Mouse (Mus musculus) heart, postnatal 25 days (tissue): ENCODE results near the gene 1700028K03Rik. TPM values are rescaled to one million over a fixed set of nuclear protein-coding genes. Genes with fewer than 3 reads are reported as not detected.

ENCODE experiments used
- DNase-seq: peaks from one replicate; pipeline ENCODE4 v3.0.0; 2022; ENCODE audit warnings: low spot score
- intact Hi-C: fragments of 180-260 bp; cut with DNase I; formaldehyde crosslinking; loops from one replicate; pipeline ENCODE4 v1.15.1; 2025
- total RNA-seq, 2 experiments: library from RNA; stranded (reverse); gene quantifications; 2 replicates each; pipeline ENCODE4 v1.2.3; 2021

The 1700028K03Rik gene
- total RNA-seq, result not detected

GRCm38 (mm10) chr5:107534581-107534980 lies at the start of gene 1700028K03Rik:
TSS of gene 1700028K03Rik (plus strand) at chr5:107534709.
- intact Hi-C loops, result no loop called here
- DNase-seq, result no peak

- intact Hi-C loops, result no loop called here
- no peak for DNase-seq
Observed at GRCm38 (mm10) chr5:107488996-107489395, 45.5 kb upstream of the 1700028K03Rik start.

GRCm38 (mm10) chr5:107491036-107491435 lies 43.5 kb upstream of the 1700028K03Rik start:
- intact Hi-C loops, result no loop called here
- no peak for DNase-seq

- DNase-seq, result no peak
- intact Hi-C loops, result no loop called here
Observed at GRCm38 (mm10) chr5:107492471-107492870, 42.0 kb upstream of the 1700028K03Rik start.

GRCm38 (mm10) chr5:107494759-107495158 lies 39.8 kb upstream of the 1700028K03Rik start:
- intact Hi-C loops, result no loop called here
- no peak for DNase-seq

GRCm38 (mm10) chr5:107496047-107496446 lies 38.5 kb upstream of the 1700028K03Rik start:
- intact Hi-C loops, result no loop called here
- DNase-seq, result no peak

GRCm38 (mm10) chr5:107497519-107498501 lies 36.7 kb upstream of the 1700028K03Rik start:
- intact Hi-C loops, result no loop called here

GRCm38 (mm10) chr5:107498806-107499310 lies 35.7 kb upstream of the 1700028K03Rik start:
- DNase-seq, result no peak
- intact Hi-C loops, result no loop called here

More at GRCm38 (mm10) chr5:107497519-107498501, 36.7 kb upstream of the 1700028K03Rik start:
- DNase-seq, result no peak

GRCm38 (mm10) chr5:107499891-107500535 lies 34.5 kb upstream of the 1700028K03Rik start:
- no peak for DNase-seq
- intact Hi-C loops, result no loop called here

- intact Hi-C loops, result no loop called here
- DNase-seq, result no peak
Observed at GRCm38 (mm10) chr5:107500741-107501140, 33.8 kb upstream of the 1700028K03Rik start.

- intact Hi-C loops, result no loop called here
- DNase-seq, result no peak
Observed at GRCm38 (mm10) chr5:107507321-107507720, 27.2 kb upstream of the 1700028K03Rik start, which contains the start of gene Gm42669. TSS of gene Gm42669 (plus strand) at chr5:107507621.

- intact Hi-C loops, result no loop called here
Observed at GRCm38 (mm10) chr5:107510503-107510902, 24.0 kb upstream of the 1700028K03Rik start.

GRCm38 (mm10) chr5:107511326-107511725 lies 23.2 kb upstream of the 1700028K03Rik start:
- DNase-seq, result no peak
- intact Hi-C loops, result no loop called here

More at GRCm38 (mm10) chr5:107510503-107510902, 24.0 kb upstream of the 1700028K03Rik start:
- DNase-seq, result no peak

- no peak for DNase-seq
- intact Hi-C loops, result no loop called here
Observed at GRCm38 (mm10) chr5:107513583-107513982, 20.9 kb upstream of the 1700028K03Rik start.

GRCm38 (mm10) chr5:107515453-107515852 lies 19.1 kb upstream of the 1700028K03Rik start:
- intact Hi-C loops, result no loop called here
- no peak for DNase-seq

GRCm38 (mm10) chr5:107516087-107516486 lies 18.4 kb upstream of the 1700028K03Rik start:
- intact Hi-C loops, result no loop called here
- DNase-seq, result no peak

- intact Hi-C loops, result no loop called here
Observed at GRCm38 (mm10) chr5:107518602-107519001, 15.9 kb upstream of the 1700028K03Rik start.

GRCm38 (mm10) chr5:107521386-107521785 lies 13.1 kb upstream of the 1700028K03Rik start:
- intact Hi-C loops, result no loop called here
- no peak for DNase-seq

More at GRCm38 (mm10) chr5:107518602-107519001, 15.9 kb upstream of the 1700028K03Rik start:
- DNase-seq, result no peak

GRCm38 (mm10) chr5:107521897-107522296 lies 12.6 kb upstream of the 1700028K03Rik start:
- intact Hi-C loops, result no loop called here
- peak; percentile 12 for DNase-seq

- intact Hi-C loops, result no loop called here
- no peak for DNase-seq
Observed at GRCm38 (mm10) chr5:107524281-107524680, 10.2 kb upstream of the 1700028K03Rik start.
